Mouse (Mus musculus) forebrain, embryonic 11.5 days (tissue): Measurements from ENCODE around the gene Spata46. TPM values are rescaled to one million over a fixed set of nuclear protein-coding genes. Genes with fewer than 3 reads are reported as not detected.

Source experiments
- ATAC-seq: fragments of 200-750 bp; cut with Nextera tagmentation; replicated peaks from 2 replicates; pipeline ENCODE4 v1.8.0; 2017; ENCODE audit warnings: moderate TSS enrichment; ENCODE audit not compliant: low FRiP score
- DNase-seq: peaks from one replicate; pipeline ENCODE4 v3.0.0-alpha.2; 2017; ENCODE audit warnings: low spot score
- H3K27ac ChIP-seq: fragments of 300-500 bp; sonication (generic); 2 replicates; pipeline ENCODE4 v1.5.1; 2014; ENCODE audit warnings: low read depth, low read length
- H3K27me3 ChIP-seq: fragments of 300-500 bp; sonication (generic); 2 replicates; pipeline ENCODE4 v1.6.1; 2014; ENCODE audit warnings: mild to moderate bottlenecking, low read length, mixed read lengths; ENCODE audit not compliant: control insufficient read depth, insufficient read depth
- H3K36me3 ChIP-seq: fragments of 300-500 bp; sonication (generic); 2 replicates; pipeline ENCODE4 v1.6.1; 2014; ENCODE audit warnings: mild to moderate bottlenecking, low read length, moderate library complexity, mixed read lengths; ENCODE audit not compliant: control insufficient read depth, insufficient read depth
- H3K4me1 ChIP-seq: fragments of 300-500 bp; sonication (generic); replicated peaks from 2 replicates; pipeline ENCODE4 v1.6.1; 2014; ENCODE audit warnings: low read length, mixed read lengths; ENCODE audit not compliant: control insufficient read depth, insufficient read depth
- H3K4me2 ChIP-seq: fragments of 300-500 bp; sonication (generic); 2 replicates; pipeline ENCODE4 v1.6.1; 2014; ENCODE audit warnings: low read depth, mild to moderate bottlenecking, low read length, moderate library complexity, mixed read lengths; ENCODE audit not compliant: severe bottlenecking
- H3K4me3 ChIP-seq: fragments of 300-500 bp; sonication (generic); 2 replicates; pipeline ENCODE4 v1.5.1; 2014; ENCODE audit warnings: low read depth, low read length
- H3K9ac ChIP-seq: fragments of 300-500 bp; sonication (generic); 2 replicates; pipeline ENCODE4 v1.6.1; 2014; ENCODE audit warnings: low read length
- H3K9me3 ChIP-seq: fragments of 300-500 bp; sonication (generic); 2 replicates; pipeline ENCODE4 v1.6.1; 2016; ENCODE audit warnings: low read length, mixed read lengths; ENCODE audit not compliant: control insufficient read depth
- WGBS: fragments of 180-500 bp; shearing (Covaris S2); extraction: QIAGEN DNeasy Blood & Tissue Kit; methylation state at CpG from one replicate; pipeline ENCODE4 v1.1.7; 2014; 5-methylcytosine and 5-hydroxymethylcytosine counted together
- polyA plus RNA-seq: library from polyadenylated mRNA; unstranded; fragments of >200 nt; fragmentation: Nextera tagmentation; extraction: Ambion mirVana; gene quantifications from 2 replicates; pipeline ENCODE4 v1.2.1, GENCODE M21; 2014

Gene Spata46
- polyA plus RNA-seq, 1 experiment from 2014 or later, result 3.2 TPM

DNA sequence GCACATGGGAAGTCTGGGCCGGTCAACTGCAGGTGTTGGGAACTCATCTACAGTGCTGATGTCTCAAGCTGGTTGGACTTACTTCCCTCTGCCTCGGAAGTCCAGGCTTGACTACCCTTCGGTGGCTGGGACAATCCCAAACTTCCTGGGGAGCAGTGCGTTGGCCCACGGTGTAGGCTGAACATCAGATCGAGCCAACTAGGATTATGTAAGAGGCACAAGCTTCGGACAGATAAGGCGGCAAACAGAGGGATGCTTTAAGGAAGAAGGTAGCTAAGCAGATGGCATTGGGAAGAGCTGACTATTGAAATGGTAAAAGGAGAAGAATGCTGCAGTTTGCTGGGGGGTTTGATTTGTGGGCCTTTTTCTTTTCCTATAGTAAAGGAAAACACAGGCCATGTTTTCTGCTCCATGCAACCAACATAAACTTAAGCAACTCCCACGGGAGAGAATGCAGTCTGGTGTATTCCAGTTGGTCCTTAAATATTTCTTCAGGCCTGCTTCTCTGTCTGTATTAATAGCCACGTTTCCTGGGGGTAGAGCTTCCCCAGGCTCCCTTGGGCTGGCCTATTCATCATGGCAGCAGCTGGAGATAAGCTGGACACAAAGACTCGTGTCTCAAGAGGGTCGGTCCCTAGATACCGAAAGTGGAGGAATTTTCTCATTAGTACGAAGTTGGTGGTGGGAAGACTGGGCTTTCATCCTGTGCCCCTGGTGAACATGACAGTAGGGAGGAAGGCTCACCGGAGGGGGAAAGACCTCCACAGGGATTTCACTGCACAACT is 13.6 kb upstream of the Spata46 start:
- H3K9me3 ChIP-seq, result no peaks in the 10 kb centered on the region
- no peak for DNase-seq
- ATAC-seq, result no peak
- H3K9ac ChIP-seq, result no peak overlapping the region
- WGBS, result 69% methylated on average over 15 of the region's 15 CpGs
- H3K27me3 ChIP-seq, result no peaks in the 10 kb centered on the region
- no peak overlapping the region for H3K4me3 ChIP-seq
- no peaks in the 10 kb centered on the region for H3K36me3 ChIP-seq
- peaks cover 4% of the 10 kb centered on the region; the same call in 1 of the 2 replicates for H3K4me1 ChIP-seq
- no peak overlapping the region for H3K4me2 ChIP-seq
- no peak overlapping the region for H3K27ac ChIP-seq

DNA sequence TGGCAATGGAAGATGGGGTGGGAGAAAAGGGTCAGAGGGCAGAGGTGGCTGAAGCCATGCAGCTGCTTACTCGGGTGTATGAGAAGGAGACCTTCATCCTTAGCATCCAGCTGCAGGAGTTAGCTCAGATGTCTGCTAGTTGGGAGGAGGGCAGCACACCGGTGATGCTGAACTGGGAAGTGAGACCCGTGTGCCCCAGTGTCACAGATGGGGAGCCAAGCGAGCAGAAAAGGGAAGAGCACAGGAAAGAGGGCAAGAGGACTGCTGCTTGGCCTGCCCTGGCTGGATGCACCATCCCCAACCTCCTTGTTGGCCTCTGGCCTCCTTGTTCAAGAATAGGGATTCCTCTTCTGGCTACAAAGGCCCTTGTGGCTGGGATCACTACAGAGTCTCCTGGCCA is 9.1 kb upstream of the Spata46 start:
- Histone ChIP-seq H3K4me2 (no peak overlapping the region), H3K4me1 (0 out of 2 replicates have a peak, but pooled peaks cover 2% of the 10 kb centered on the region), H3K36me3 (no peaks in the 10 kb centered on the region), H3K4me3 (no peak overlapping the region), H3K27me3 (no peaks in the 10 kb centered on the region), H3K27ac (no peak overlapping the region), H3K9ac (no peak overlapping the region), H3K9me3 (no peaks in the 10 kb centered on the region)
- WGBS, result 92% methylated on average over 4 of the region's 4 CpGs
- DNase-seq (no peak), ATAC-seq (no peak)

DNA sequence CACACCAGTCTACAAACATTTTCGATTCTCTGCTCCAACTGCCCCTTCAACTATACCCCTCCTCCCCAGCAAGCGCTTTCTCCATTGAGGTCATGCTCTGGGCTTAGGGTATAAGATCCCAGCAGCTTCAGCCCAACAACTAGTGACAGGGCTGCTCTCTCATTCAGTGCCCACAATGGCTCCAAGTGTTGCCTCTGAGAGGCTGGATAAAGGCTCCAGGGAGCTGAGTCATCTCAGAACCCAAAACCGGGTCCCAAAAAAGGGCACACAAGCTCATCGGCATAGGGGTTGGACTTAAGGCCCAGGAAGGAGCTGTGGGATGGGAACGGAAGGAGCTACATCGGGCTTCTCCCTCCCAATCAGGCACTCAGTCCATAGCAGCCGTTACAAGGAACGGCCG is 6.9 kb upstream of the Spata46 start:
- H3K27me3 ChIP-seq, result no peaks in the 10 kb centered on the region
- H3K9ac ChIP-seq, result no peak overlapping the region
- H3K36me3 ChIP-seq, result no peaks in the 10 kb centered on the region
- H3K4me1 ChIP-seq, result no peaks in the 10 kb centered on the region
- 95% methylated on average over 9 of the region's 9 CpGs for WGBS
- ATAC-seq (no peak), DNase-seq (no peak)
- H3K4me2 ChIP-seq, result no peak overlapping the region
- no peaks in the 10 kb centered on the region for H3K9me3 ChIP-seq
- no peak overlapping the region for H3K27ac ChIP-seq
- H3K4me3 ChIP-seq, result no peak overlapping the region

DNA sequence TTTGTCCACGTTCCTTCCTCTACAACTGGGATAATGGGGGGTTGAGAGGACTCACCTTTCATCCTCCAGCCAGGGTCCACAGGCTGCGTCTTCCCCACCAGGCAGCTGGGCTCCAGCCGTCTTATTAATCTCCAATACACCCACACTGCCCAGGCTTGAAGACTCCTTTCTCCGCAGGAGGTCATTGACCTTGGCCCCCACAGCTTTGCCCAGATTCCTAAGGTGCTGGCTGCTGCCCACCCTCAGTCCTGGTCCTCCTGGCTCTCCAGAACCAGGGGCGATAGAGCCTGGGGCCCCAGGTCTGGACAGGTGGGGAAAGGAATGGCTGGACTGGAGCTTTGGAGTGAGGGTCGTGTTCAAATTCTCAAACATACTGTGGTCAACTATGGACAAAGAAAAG is 6.1 kb upstream of the Spata46 start:
- DNase-seq, result no peak

DNA sequence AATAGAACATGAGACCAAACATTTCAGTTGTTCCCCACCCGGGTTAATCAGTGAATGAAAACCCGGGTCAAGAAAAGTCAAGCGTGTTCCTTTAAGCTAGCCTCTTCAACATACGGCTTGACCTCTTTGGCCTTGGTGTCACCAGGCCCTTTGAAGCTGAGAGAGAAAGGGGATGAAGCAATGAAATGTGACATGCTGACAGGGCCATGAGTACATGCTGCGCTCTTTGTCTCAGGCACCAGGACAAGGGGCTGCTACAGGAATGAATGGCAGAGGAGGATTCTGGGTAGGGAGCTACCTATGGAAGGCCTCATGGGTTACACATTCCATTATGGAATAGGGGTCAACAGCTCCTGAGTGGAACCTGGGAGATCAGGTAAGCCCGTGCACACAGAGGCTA is 5.5 kb upstream of the Spata46 start:
- H3K9me3 ChIP-seq, result no peaks in the 10 kb centered on the region
- H3K4me3 ChIP-seq, result no peak overlapping the region
- no peaks in the 10 kb centered on the region for H3K27me3 ChIP-seq
- no peak for ATAC-seq
- 75% methylated on average over 6 of the region's 6 CpGs for WGBS
- no peak overlapping the region for H3K27ac ChIP-seq
- H3K36me3 ChIP-seq, result no peaks in the 10 kb centered on the region
- H3K4me1 ChIP-seq, result no peaks in the 10 kb centered on the region
- no peak overlapping the region for H3K9ac ChIP-seq
- H3K4me2 ChIP-seq, result no peak overlapping the region
- no peak for DNase-seq

More for the DNA sequence above, 6.1 kb upstream of the Spata46 start:
- Histone ChIP-seq H3K4me2 (no peak overlapping the region), H3K9ac (no peak overlapping the region), H3K4me1 (no peaks in the 10 kb centered on the region), H3K9me3 (no peaks in the 10 kb centered on the region), H3K27me3 (no peaks in the 10 kb centered on the region), H3K27ac (no peak overlapping the region), H3K4me3 (no peak overlapping the region), H3K36me3 (no peaks in the 10 kb centered on the region)
- 81% methylated on average over 6 of the region's 6 CpGs for WGBS
- ATAC-seq, result no peak

DNA sequence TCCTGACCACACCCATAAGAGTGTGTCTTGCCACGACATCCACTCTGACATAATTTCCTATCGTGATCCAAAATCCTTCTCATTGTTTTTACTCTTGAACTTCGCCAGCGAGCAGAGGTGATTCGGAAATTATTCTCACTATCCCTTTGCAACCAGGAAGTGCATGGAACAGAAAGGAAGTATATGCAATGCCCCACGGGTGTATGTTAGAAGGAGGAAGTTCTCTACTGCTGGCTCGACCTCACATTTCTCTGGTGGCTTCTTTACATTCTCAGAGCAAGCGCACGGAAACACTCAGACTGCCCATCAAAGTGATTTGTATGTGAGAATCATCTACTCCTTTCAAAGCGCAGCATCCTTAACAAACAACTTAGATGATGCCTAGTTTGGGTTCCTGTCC is 3.6 kb upstream of the Spata46 start:
- no peak for DNase-seq
- Histone ChIP-seq H3K4me3 (no peak overlapping the region), H3K27me3 (no peaks in the 10 kb centered on the region), H3K27ac (no peak overlapping the region), H3K9ac (no peak overlapping the region), H3K9me3 (no peaks in the 10 kb centered on the region), H3K4me1 (no peaks in the 10 kb centered on the region), H3K36me3 (no peaks in the 10 kb centered on the region), H3K4me2 (no peak overlapping the region)
- ATAC-seq, result no peak
- WGBS, result 92% methylated on average over 10 of the region's 10 CpGs

DNA sequence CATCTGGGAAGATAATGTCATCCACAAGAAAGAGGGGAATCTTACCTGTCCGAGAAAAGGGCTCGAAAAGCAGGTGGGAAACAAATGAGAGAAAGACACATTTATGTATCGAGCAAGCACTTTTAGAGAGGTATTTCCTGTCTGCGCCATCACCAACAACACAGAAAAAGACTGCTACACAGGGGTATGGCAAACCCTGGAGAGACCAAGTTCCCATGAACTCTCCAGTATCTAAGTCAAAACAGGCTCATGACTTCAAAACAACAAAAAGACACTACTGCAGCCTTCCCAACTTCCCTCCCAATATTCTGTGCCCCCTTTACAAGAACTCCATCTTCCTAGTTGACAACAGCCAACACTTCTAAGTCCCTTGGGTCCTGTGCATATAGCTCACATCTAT is 2.4 kb upstream of the Spata46 start, which contains the start of gene Gm7694:
Gene Gm7694, minus strand, starts transcription at position 101 of the 400 bp plus-strand sequence.
- 95% methylated on average over 4 of the region's 4 CpGs for WGBS
- Histone ChIP-seq H3K36me3 (no peaks in the 10 kb centered on the region), H3K9ac (no peak within 1 kb of the TSS), H3K9me3 (no peaks in the 10 kb centered on the region), H3K4me3 (no peak within 1 kb of the TSS), H3K4me2 (no peak within 1 kb of the TSS), H3K27me3 (no peaks in the 10 kb centered on the region), H3K27ac (no peak within 1 kb of the TSS), H3K4me1 (no peaks in the 10 kb centered on the region)
- DNase-seq (no peak), ATAC-seq (no peak)

DNA sequence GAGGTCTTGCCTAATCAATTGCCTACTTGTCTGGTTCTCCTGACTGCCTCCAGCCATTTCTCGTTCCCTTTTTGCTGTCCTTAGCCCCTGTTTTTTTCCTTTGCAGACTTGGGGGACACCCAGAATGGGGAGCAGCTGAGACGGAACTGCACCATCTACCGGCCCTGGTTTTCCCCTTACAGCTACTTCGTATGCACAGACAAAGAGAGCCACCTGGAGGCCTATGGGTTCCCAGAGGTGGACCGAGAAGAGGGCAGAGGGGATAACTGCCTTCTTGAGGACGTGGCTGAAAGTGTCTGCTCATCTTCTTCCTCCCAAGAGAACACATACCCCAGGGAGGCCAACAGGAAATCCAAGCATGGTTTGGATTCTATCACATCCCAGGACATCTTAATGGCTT is 2.8 kb downstream of the Spata46 start:
- ATAC-seq (no peak), DNase-seq (no peak)
- no peaks in the 10 kb centered on the region for H3K27me3 ChIP-seq
- H3K4me2 ChIP-seq, result no peak overlapping the region
- no peaks in the 10 kb centered on the region for H3K4me1 ChIP-seq
- H3K9ac ChIP-seq, result no peak overlapping the region
- H3K4me3 ChIP-seq, result no peak overlapping the region
- 86% methylated on average over 6 of the region's 6 CpGs for WGBS
- H3K27ac ChIP-seq, result no peak overlapping the region
- no peaks in the 10 kb centered on the region for H3K9me3 ChIP-seq
- no peaks in the 10 kb centered on the region for H3K36me3 ChIP-seq

DNA sequence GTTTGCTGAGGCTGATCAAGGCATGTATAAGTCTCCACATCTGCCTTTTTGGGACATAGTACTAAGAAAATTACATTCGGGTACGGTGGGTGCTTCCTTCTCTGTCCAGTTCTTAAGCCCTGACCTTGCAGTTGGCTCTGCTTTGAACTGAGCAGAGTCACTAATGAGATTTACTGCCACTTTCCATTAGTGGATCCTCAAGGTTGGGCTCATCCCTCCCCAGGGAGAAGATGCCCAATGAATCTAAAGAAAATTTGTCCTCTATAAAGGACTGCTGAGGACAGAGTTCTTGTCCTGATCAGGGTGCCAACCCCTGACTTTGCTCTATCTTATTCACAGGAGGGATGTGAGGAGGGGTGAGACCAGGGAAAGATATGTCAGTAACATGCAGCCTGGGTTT is 13.4 kb downstream of the Spata46 start:
- DNase-seq (no peak), ATAC-seq (no peak)
- 90% methylated on average over 2 of the region's 2 CpGs for WGBS
- Histone ChIP-seq H3K4me2 (no peak overlapping the region), H3K9me3 (no peaks in the 10 kb centered on the region), H3K27ac (no peak overlapping the region), H3K4me3 (no peak overlapping the region), H3K36me3 (no peaks in the 10 kb centered on the region), H3K9ac (no peak overlapping the region), H3K4me1 (no peaks in the 10 kb centered on the region), H3K27me3 (no peaks in the 10 kb centered on the region)
